9 mouse cellular contexts compared by ENCODE assay signal in genomic region chr3:95666124-95666844, GRCm38 (mm10). TPM values are rescaled to one million over a fixed set of nuclear protein-coding genes. Genes with fewer than 3 reads are reported as not detected.
DNase-seq lines count a peak whose midpoint lies in the region; ATAC-seq and TF ChIP-seq lines count a peak whose summit lies in the region.
"Had no signal": no experiment of that assay in that cellular context is flagged by ENCODE, and none has a peak within 500 bp of the region (broad histone marks: within the 10 kb centered on the region; RNA-seq: fewer than 3 reads in every experiment).

No protein-coding gene starts in this region.

- no peak overlapping the region for H3K4me3 ChIP-seq in heart, postnatal 0 days (ENCODE audit: low read depth, low read length)
- H3K4me3 ChIP-seq in lung, embryonic 15.5 days, result no peak overlapping the region
- H3K4me3 ChIP-seq: limb, embryonic 13.5 days had no signal

- no peaks in the 10 kb centered on the region for H3K9me3 ChIP-seq in heart, postnatal 0 days (replicated peaks; ENCODE audit: control insufficient read depth, low read length)
- H3K9me3 ChIP-seq in lung, embryonic 15.5 days, result no peaks in the 10 kb centered on the region
- H3K9me3 ChIP-seq: limb, embryonic 13.5 days had no signal

- ATAC-seq in heart, postnatal 0 days (ENCODE audit: insufficient read depth, low read depth), result peak; percentile 57
- peak; percentile 55 for ATAC-seq in lung, embryonic 15.5 days (ENCODE audit: borderline replicate concordance, extremely low read depth, low FRiP score, low TSS enrichment)

- DNase-seq in heart, adult 18-20 months, result peak; percentile 83 to 86
- DNase-seq in heart, adult 8-10 months (ENCODE audit: low spot score), result no peak
- DNase-seq in adrenal gland, adult 8-10 months, result peak; percentile 75
- DNase-seq in heart, postnatal 0 days (ENCODE audit: low spot score), result peak; percentile 90
- DNase-seq in thymus, postnatal 14 days, result peak; percentile 89
- no peak for DNase-seq in gastrocnemius, adult 8-10 months (ENCODE audit: low spot score in 2 of 2)
- DNase-seq in left cerebral cortex, adult 8-10 months (ENCODE audit: low spot score in 2 of 2), result no peak

- H3K4me2 ChIP-seq in heart, postnatal 0 days (ENCODE audit: low read depth, low read length), result peak overlapping the region; percentile 36
- no peak overlapping the region for H3K4me2 ChIP-seq in lung, embryonic 15.5 days
- H3K4me2 ChIP-seq: limb, embryonic 13.5 days had no signal

- H3K27me3 ChIP-seq in heart, postnatal 0 days (ENCODE audit: control insufficient read depth, insufficient read depth, low read length), result no peaks in the 10 kb centered on the region
- H3K27me3 ChIP-seq in lung, embryonic 15.5 days, result no peaks in the 10 kb centered on the region
- H3K27me3 ChIP-seq: limb, embryonic 13.5 days had no signal

- H3K4me1 ChIP-seq in heart, postnatal 0 days (ENCODE audit: control insufficient read depth, insufficient read depth), result peaks cover 62% of the 10 kb centered on the region
- peaks cover 74% of the 10 kb centered on the region for H3K4me1 ChIP-seq in lung, embryonic 15.5 days

- TF ChIP-seq EP300 in heart, postnatal 0 days (IDR thresholded peaks at IDR 0.05; ENCODE audit: low read depth), result peak; percentile 83

- peak overlapping the region; percentile 100 for H3K27ac ChIP-seq in heart, postnatal 0 days (ENCODE audit: low read depth)
- H3K27ac ChIP-seq in lung, embryonic 15.5 days, result peak overlapping the region; percentile 94
- H3K27ac ChIP-seq: limb, embryonic 13.5 days had no signal

- no peak for TF ChIP-seq CTCF in heart, postnatal 0 days (IDR thresholded peaks at IDR 0.05; ENCODE audit: low read depth)

- 11% methylated on average over 6 of the region's 6 CpGs for WGBS in heart, postnatal 0 days
- WGBS in lung, embryonic 15.5 days, result 18% methylated on average over 6 of the region's 6 CpGs

- no peak overlapping the region; the same call in 1 of the 2 replicates for H3K9ac ChIP-seq in heart, postnatal 0 days (replicated peaks; ENCODE audit: low read depth, low read length)
- no peak overlapping the region for H3K9ac ChIP-seq in lung, embryonic 15.5 days
- H3K9ac ChIP-seq: limb, embryonic 13.5 days had no signal

- peaks cover 47% of the 10 kb centered on the region for H3K36me3 ChIP-seq in heart, postnatal 0 days (replicated peaks; ENCODE audit: control insufficient read depth, insufficient read depth, low read length)
- peaks cover 41% of the 10 kb centered on the region for H3K36me3 ChIP-seq in lung, embryonic 15.5 days

RNA-seq across cellular contexts. Expression of gene Mcl1, which starts 7.7 kb away (rescaled TPM):
- 100 to 1,000 TPM; 159 to 167 TPM for total RNA-seq in heart, adult 18-20 months (2021)
- 100 to 1,000 TPM; 123 to 159 (median 134) TPM for total RNA-seq in heart, adult 8-10 months (2022)
- total RNA-seq in adrenal gland, adult 8-10 months (2022), result 100 to 1,000 TPM; 177 to 189 (median 179) TPM
- total RNA-seq in heart, postnatal 0 days (2014; rRNA removed; ENCODE audit: low replicate concordance), result 213 and 278 TPM in 2 replicates
- polyA plus RNA-seq in heart, postnatal 0 days (2015; fragmentation: Nextera tagmentation; extraction: Ambion mirVana), result 50.1 and 51.9 TPM in 2 replicates
- 64.5 and 65.2 TPM in 2 replicates for polyA plus RNA-seq in lung, embryonic 15.5 days (2015; fragmentation: Nextera tagmentation; extraction: Ambion mirVana)
- 100 to 1,000 TPM in 3 of 4 experiments, 10 to 100 TPM in 1; 95.7 to 113 (median 106) TPM for total RNA-seq in gastrocnemius, adult 8-10 months (2022)
- 10 to 100 TPM; 47.2 to 59.6 (median 54.3) TPM for total RNA-seq in left cerebral cortex, adult 8-10 months (2022)

RNA-seq across cellular contexts. Expression of gene Adamtsl4, which starts 21.4 kb away (rescaled TPM):
- 10 to 100 TPM; 39.1 to 40.6 TPM for total RNA-seq in heart, adult 18-20 months (2021)
- 10 to 100 TPM; 35.5 to 60.3 (median 45.4) TPM for total RNA-seq in heart, adult 8-10 months (2022)
- total RNA-seq in adrenal gland, adult 8-10 months (2022), result 10 to 100 TPM in 1 of 4 experiments, 1 to 10 TPM in 3; 4.3 to 10.2 (median 6.4) TPM
- 20.2 and 23.8 TPM in 2 replicates for total RNA-seq in heart, postnatal 0 days (2014; rRNA removed; ENCODE audit: low replicate concordance)
- polyA plus RNA-seq in heart, postnatal 0 days (2015; fragmentation: Nextera tagmentation; extraction: Ambion mirVana), result 7.5 and 11.2 TPM in 2 replicates
- polyA plus RNA-seq in lung, embryonic 15.5 days (2015; fragmentation: Nextera tagmentation; extraction: Ambion mirVana), result 3.1 and 5.7 TPM in 2 replicates
- total RNA-seq in gastrocnemius, adult 8-10 months (2022), result 10 to 100 TPM; 13.8 to 23.4 (median 18.2) TPM
- total RNA-seq in left cerebral cortex, adult 8-10 months (2022), result 10 to 100 TPM in 3 of 4 experiments, 1 to 10 TPM in 1; 9.4 to 12.9 (median 11.4) TPM

RNA-seq across cellular contexts. Expression of gene Ensa, which starts 41.5 kb away (rescaled TPM):
- total RNA-seq in heart, adult 18-20 months (2021), result 10 to 100 TPM; 74.3 to 75.2 TPM
- 10 to 100 TPM; 77.2 to 84.9 (median 80.6) TPM for total RNA-seq in heart, adult 8-10 months (2022)
- 100 to 1,000 TPM; 102 to 141 (median 119) TPM for total RNA-seq in adrenal gland, adult 8-10 months (2022)
- total RNA-seq in heart, postnatal 0 days (2014; rRNA removed; ENCODE audit: low replicate concordance), result 43.3 and 49.6 TPM in 2 replicates
- polyA plus RNA-seq in heart, postnatal 0 days (2015; fragmentation: Nextera tagmentation; extraction: Ambion mirVana), result 38.5 and 40.6 TPM in 2 replicates
- 65.3 and 69.2 TPM in 2 replicates for polyA plus RNA-seq in lung, embryonic 15.5 days (2015; fragmentation: Nextera tagmentation; extraction: Ambion mirVana)
- total RNA-seq in gastrocnemius, adult 8-10 months (2022), result 100 to 1,000 TPM; 104 to 118 (median 108) TPM
- total RNA-seq in left cerebral cortex, adult 8-10 months (2022), result 100 to 1,000 TPM; 322 to 333 (median 327) TPM

Comparison
In these comparisons a context has a peak if more than half of its experiments do, and no peak if none do; other contexts are left out.
1. DNase-seq: peak in heart, adult 18-20 months (2 of 2), adrenal gland, adult 8-10 months (single experiment), heart, postnatal 0 days (single experiment) and thymus, postnatal 14 days (single experiment); none in heart, adult 8-10 months (single experiment), gastrocnemius, adult 8-10 months (0 of 2) and left cerebral cortex, adult 8-10 months (0 of 2).